Mouse (Mus musculus) liver, embryonic 13.5 days (tissue): ENCODE measurements around the gene Olfr149. TPM values are rescaled to one million over a fixed set of nuclear protein-coding genes. Genes with fewer than 3 reads are reported as not detected.

Source experiments
- ATAC-seq: fragments of 200-750 bp; cut with Nextera tagmentation; 2 replicates; pipeline ENCODE4 v1.8.0; 2017; ENCODE audit warnings: low read depth, mild to moderate bottlenecking, moderate number of reproducible peaks, moderate library complexity
- DNase-seq: peaks from one replicate; pipeline ENCODE4 v3.0.0; 2022
- H3K27ac ChIP-seq: fragments of 300-500 bp; sonication (generic); 2 replicates; pipeline ENCODE4 v1.5.1; 2015; ENCODE audit warnings: moderate library complexity, mild to moderate bottlenecking, inconsistent platforms
- H3K27me3 ChIP-seq: fragments of 300-500 bp; sonication (generic); 2 replicates; pipeline ENCODE4 v1.6.1; 2015; ENCODE audit warnings: mild to moderate bottlenecking, inconsistent platforms
- H3K36me3 ChIP-seq: fragments of 300-500 bp; sonication (generic); 2 replicates; pipeline ENCODE4 v1.6.1; 2015; ENCODE audit warnings: mild to moderate bottlenecking, inconsistent platforms
- H3K4me1 ChIP-seq: fragments of 300-500 bp; sonication (generic); replicated peaks from 2 replicates; pipeline ENCODE4 v1.6.1; 2015; ENCODE audit warnings: inconsistent platforms
- H3K4me2 ChIP-seq: fragments of 300-500 bp; sonication (generic); 2 replicates; pipeline ENCODE4 v1.6.1; 2015; ENCODE audit warnings: inconsistent platforms, mild to moderate bottlenecking, moderate library complexity
- H3K4me3 ChIP-seq: fragments of 300-500 bp; sonication (generic); replicated peaks from 2 replicates; pipeline ENCODE4 v1.5.1; 2015; ENCODE audit warnings: mild to moderate bottlenecking, inconsistent platforms
- H3K9ac ChIP-seq: fragments of 300-500 bp; sonication (generic); 2 replicates; pipeline ENCODE4 v1.6.1; 2015; ENCODE audit warnings: mild to moderate bottlenecking, inconsistent platforms
- H3K9me3 ChIP-seq: fragments of 300-500 bp; sonication (generic); replicated peaks from 2 replicates; pipeline ENCODE4 v1.6.1; 2016; ENCODE audit warnings: inconsistent platforms
- WGBS: fragments of 180-500 bp; shearing (Covaris S2); methylation state at CpG from one replicate; pipeline ENCODE4 v1.1.7; 2015; ENCODE audit not compliant: insufficient replicate concordance; 5-methylcytosine and 5-hydroxymethylcytosine counted together
- polyA plus RNA-seq: library from polyadenylated mRNA; unstranded; fragments of >200 nt; fragmentation: Nextera tagmentation; extraction: Ambion mirVana; gene quantifications from 2 replicates; pipeline ENCODE4 v1.2.1, GENCODE M21; 2015

Gene Olfr149
- polyA plus RNA-seq, 1 experiment from 2014 or later: not detected

DNA sequence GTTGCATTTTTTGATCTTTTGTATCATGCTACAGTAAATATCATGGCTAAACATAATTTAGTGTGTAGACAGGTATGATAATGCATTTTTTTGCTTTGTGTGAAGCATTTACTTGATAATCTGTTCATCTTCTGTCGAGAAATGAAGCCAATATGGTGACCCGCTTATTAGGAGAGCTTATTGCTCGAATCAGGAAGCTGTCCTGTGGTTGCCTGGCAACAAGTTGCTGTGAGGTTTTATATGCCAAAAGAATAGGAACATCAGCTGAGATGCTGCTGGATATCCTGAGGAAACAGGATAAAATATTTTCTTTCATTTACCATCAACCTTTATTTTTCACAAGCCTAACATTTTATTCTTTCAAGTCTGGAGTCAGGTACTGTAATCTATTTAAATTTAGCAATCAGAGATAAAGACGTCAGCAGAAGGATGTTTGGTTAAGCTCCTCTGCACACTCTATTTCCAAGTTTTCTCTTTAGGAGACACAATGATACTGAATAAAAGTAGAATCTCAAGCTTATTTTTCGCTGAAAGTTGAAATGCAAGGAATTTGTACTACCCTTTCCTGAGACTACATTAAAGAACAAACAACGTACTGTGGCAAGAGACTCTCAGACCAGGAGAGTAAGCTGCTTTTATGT is 52.0 kb downstream of the Olfr149 start:
- DNase-seq (no peak), ATAC-seq (no peak)
- H3K27me3 ChIP-seq: no peaks in the 10 kb centered on the region
- no peak overlapping the region for H3K4me2 ChIP-seq
- no peak overlapping the region for H3K9ac ChIP-seq
- H3K36me3 ChIP-seq: no peaks in the 10 kb centered on the region
- no peaks in the 10 kb centered on the region for H3K9me3 ChIP-seq
- H3K4me1 ChIP-seq: no peaks in the 10 kb centered on the region
- no peak overlapping the region for H3K4me3 ChIP-seq
- no peak overlapping the region for H3K27ac ChIP-seq
- WGBS: 51% methylated on average over 6 of the region's 6 CpGs

Other genes starting within 250 kb of the Olfr149 start
- not detected in 2 replicates for gene Olfr955, start 235.2 kb downstream of the Olfr149 start, polyA plus RNA-seq
- not detected in 2 replicates for gene Olfr44, start 213.1 kb downstream of the Olfr149 start, polyA plus RNA-seq
- gene Olfr957, start 191.3 kb downstream of the Olfr149 start, polyA plus RNA-seq: not detected in 2 replicates
- gene Olfr958, start 153.1 kb downstream of the Olfr149 start, polyA plus RNA-seq: not detected in 2 replicates
- gene Olfr959, start 131.5 kb downstream of the Olfr149 start, polyA plus RNA-seq: not detected in 2 replicates
- gene AW551984, start 102.7 kb downstream of the Olfr149 start, polyA plus RNA-seq: 3.6 and 3.9 TPM in 2 replicates
- not detected in 2 replicates for gene Olfr148, start 96.5 kb downstream of the Olfr149 start, polyA plus RNA-seq
- not detected in 2 replicates for gene Olfr960, start 85.7 kb downstream of the Olfr149 start, polyA plus RNA-seq
- not detected in 2 replicates for gene Olfr961, start 62.0 kb downstream of the Olfr149 start, polyA plus RNA-seq
- not detected in 2 replicates for gene Olfr963, start 39.9 kb downstream of the Olfr149 start, polyA plus RNA-seq
- not detected in 2 replicates for gene Olfr965, start 4.2 kb upstream of the Olfr149 start, polyA plus RNA-seq
- gene Olfr150, start 23.9 kb upstream of the Olfr149 start, polyA plus RNA-seq: not detected in 2 replicates
- gene Olfr967, start 39.1 kb upstream of the Olfr149 start, polyA plus RNA-seq: not detected in 2 replicates
- gene Olfr968, start 76.1 kb upstream of the Olfr149 start, polyA plus RNA-seq: not detected in 2 replicates
- gene Olfr969, start 83.8 kb upstream of the Olfr149 start, polyA plus RNA-seq: not detected in 2 replicates
- gene Olfr970, start 101.7 kb upstream of the Olfr149 start, polyA plus RNA-seq: not detected in 2 replicates
- not detected in 2 replicates for gene Olfr971, start 129.8 kb upstream of the Olfr149 start, polyA plus RNA-seq
- gene Olfr972, start 159.3 kb upstream of the Olfr149 start, polyA plus RNA-seq: not detected in 2 replicates
- not detected in 2 replicates for gene Olfr229, start 200.2 kb upstream of the Olfr149 start, polyA plus RNA-seq
- gene Olfr974, start 230.4 kb upstream of the Olfr149 start, polyA plus RNA-seq: not detected in 2 replicates
- gene Olfr975, start 244.9 kb upstream of the Olfr149 start, polyA plus RNA-seq: not detected in 2 replicates